Mouse (Mus musculus): ENCODE measurements around the gene Rab40c. TPM values are rescaled to one million over a fixed set of nuclear protein-coding genes. Genes with fewer than 3 reads are reported as not detected.

The Rab40c gene
- total and polyA plus RNA-seq, 2 experiments from 2014 or later = 31.4 to 46.1 TPM

- WGBS = 93% methylated on average over 14 of the region's 14 CpGs
- no peak overlapping the region for H3K4me3 ChIP-seq (ENCODE audit: low read depth, low read length)
- no peaks in the 10 kb centered on the region for H3K9me3 ChIP-seq (ENCODE audit: low read length)
- no peaks in the 10 kb centered on the region; the same call in 1 of the 2 replicates for H3K36me3 ChIP-seq (ENCODE audit: insufficient read depth)
- H3K9ac ChIP-seq = no peak overlapping the region
- peaks cover 16% of the 10 kb centered on the region for H3K4me1 ChIP-seq (ENCODE audit: insufficient read depth)
- ATAC-seq (no peak), DNase-seq (no peak)
- no peaks in the 10 kb centered on the region for H3K27me3 ChIP-seq (ENCODE audit: insufficient read depth, low read length)
- no peak overlapping the region for H3K27ac ChIP-seq (ENCODE audit: low read depth, low read length)
- no peak overlapping the region for H3K4me2 ChIP-seq (ENCODE audit: low read depth)
- no peak for TF ChIP-seq CTCF (IDR thresholded peaks at IDR 0.05; ENCODE audit: low read depth)
Observed at GRCm38 (mm10) chr17:25864311-25864710, 55.2 kb downstream of the Rab40c start.

GRCm38 (mm10) chr17:25863681-25864080 lies 55.8 kb downstream of the Rab40c start:
- no peaks in the 10 kb centered on the region; the same call in 1 of the 2 replicates for H3K36me3 ChIP-seq (ENCODE audit: insufficient read depth)
- H3K9me3 ChIP-seq (ENCODE audit: low read length) = no peaks in the 10 kb centered on the region
- H3K9ac ChIP-seq = no peak overlapping the region
- H3K27ac ChIP-seq (ENCODE audit: low read depth, low read length) = no peak overlapping the region
- ATAC-seq = no peak
- peaks cover 13% of the 10 kb centered on the region for H3K4me1 ChIP-seq (ENCODE audit: insufficient read depth)
- no peak for DNase-seq
- no peak overlapping the region for H3K4me3 ChIP-seq (ENCODE audit: low read depth, low read length)
- no peak for TF ChIP-seq CTCF (IDR thresholded peaks at IDR 0.05; ENCODE audit: low read depth)
- H3K27me3 ChIP-seq (ENCODE audit: insufficient read depth, low read length) = no peaks in the 10 kb centered on the region
- no peak overlapping the region for H3K4me2 ChIP-seq (ENCODE audit: low read depth)
- WGBS = 89% methylated on average over 6 of the region's 6 CpGs

- ATAC-seq = peak; percentile 30; the same call in 1 of the 2 replicates
- no peak for TF ChIP-seq CTCF (IDR thresholded peaks at IDR 0.05; ENCODE audit: low read depth)
- Histone ChIP-seq H3K4me3 (ENCODE audit: low read depth, low read length) (peak overlapping the region; percentile 71), H3K36me3 (ENCODE audit: insufficient read depth) (no peaks in the 10 kb centered on the region; the same call in 1 of the 2 replicates), H3K27ac (ENCODE audit: low read depth, low read length) (peak overlapping the region; percentile 91), H3K4me1 (ENCODE audit: insufficient read depth) (peaks cover 12% of the 10 kb centered on the region), H3K9ac (peak overlapping the region; percentile 81), H3K27me3 (ENCODE audit: insufficient read depth, low read length) (no peaks in the 10 kb centered on the region), H3K4me2 (ENCODE audit: low read depth) (peak overlapping the region; percentile 87), H3K9me3 (ENCODE audit: low read length) (no peaks in the 10 kb centered on the region)
- DNase-seq = no peak
- 9% methylated on average over 6 of the region's 6 CpGs for WGBS
Observed at GRCm38 (mm10) chr17:25861704-25862612, 57.6 kb downstream of the Rab40c start.

- Histone ChIP-seq H3K9me3 (ENCODE audit: low read length) (no peaks in the 10 kb centered on the region), H3K27me3 (ENCODE audit: insufficient read depth, low read length) (no peaks in the 10 kb centered on the region), H3K36me3 (ENCODE audit: insufficient read depth) (no peaks in the 10 kb centered on the region; the same call in 1 of the 2 replicates), H3K9ac (peak within 1 kb of the TSS; percentile 81), H3K4me2 (ENCODE audit: low read depth) (peak within 1 kb of the TSS; percentile 87), H3K4me3 (ENCODE audit: low read depth, low read length) (peak within 1 kb of the TSS; percentile 71), H3K4me1 (ENCODE audit: insufficient read depth) (peaks cover 12% of the 10 kb centered on the region), H3K27ac (ENCODE audit: low read depth, low read length) (peak within 1 kb of the TSS; percentile 91)
- ATAC-seq = peak; percentile 99
- peak; percentile 51 for TF ChIP-seq CTCF (IDR thresholded peaks at IDR 0.05; ENCODE audit: low read depth)
- 5% methylated on average over 65 of the region's 65 CpGs for WGBS
- peak; percentile 97 for DNase-seq
Observed at GRCm38 (mm10) chr17:25860832-25861703, 58.5 kb downstream of the Rab40c start, which contains the start of gene Wdr90. Gene Wdr90 (minus strand): TSS chr17:25861501.

- ATAC-seq (no peak), DNase-seq (no peak)
- TF ChIP-seq CTCF (IDR thresholded peaks at IDR 0.05; ENCODE audit: low read depth) = no peak
- H3K27ac ChIP-seq (ENCODE audit: low read depth, low read length) = no peak overlapping the region
- no peaks in the 10 kb centered on the region for H3K9me3 ChIP-seq (ENCODE audit: low read length)
- H3K27me3 ChIP-seq (ENCODE audit: insufficient read depth, low read length) = no peaks in the 10 kb centered on the region
- no peaks in the 10 kb centered on the region; the same call in 1 of the 2 replicates for H3K36me3 ChIP-seq (ENCODE audit: insufficient read depth)
- peak overlapping the region; percentile 87 for H3K4me2 ChIP-seq (ENCODE audit: low read depth)
- no peak overlapping the region for H3K4me3 ChIP-seq (ENCODE audit: low read depth, low read length)
- WGBS = 92% methylated on average over 6 of the region's 6 CpGs
- H3K4me1 ChIP-seq (ENCODE audit: insufficient read depth) = peaks cover 12% of the 10 kb centered on the region
- H3K9ac ChIP-seq = no peak overlapping the region
Observed at GRCm38 (mm10) chr17:25860229-25860628, 59.3 kb downstream of the Rab40c start.

GRCm38 (mm10) chr17:25844396-25844901 lies 75.1 kb downstream of the Rab40c start, which contains the start of gene Rhot2:
Gene Rhot2 (minus strand): TSS chr17:25844851.
- Histone ChIP-seq H3K27ac (ENCODE audit: low read depth, low read length) (peak within 1 kb of the TSS; percentile 77), H3K4me1 (ENCODE audit: insufficient read depth) (peaks cover 8% of the 10 kb centered on the region; the same call in 1 of the 2 replicates), H3K4me3 (ENCODE audit: low read depth, low read length) (peak within 1 kb of the TSS; percentile 85), H3K9me3 (ENCODE audit: low read length) (no peaks in the 10 kb centered on the region), H3K27me3 (ENCODE audit: insufficient read depth, low read length) (no peaks in the 10 kb centered on the region), H3K9ac (peak within 1 kb of the TSS; percentile 80), H3K4me2 (ENCODE audit: low read depth) (peak within 1 kb of the TSS; percentile 96), H3K36me3 (ENCODE audit: insufficient read depth) (peaks cover 41% of the 10 kb centered on the region)
- peak; percentile 84 for TF ChIP-seq CTCF (IDR thresholded peaks at IDR 0.05; ENCODE audit: low read depth)
- peak; percentile 100 for ATAC-seq
- peak; percentile 93 for DNase-seq
- under 1% methylated on average over 19 of the region's 21 CpGs for WGBS

Measured in forebrain, postnatal 0 days (tissue).